Mouse (Mus musculus): Measurements from ENCODE around the gene Gm21985. TPM values are rescaled to one million over a fixed set of nuclear protein-coding genes. Genes with fewer than 3 reads are reported as not detected.

Gm21985 gene
- total RNA-seq (2021), result under 1 TPM in 1 of 2 experiments, not detected in 1; 0.51 TPM
- long read RNA-seq, experiment 1, result 0 reads
- long read RNA-seq, experiment 2, partial matches to known transcripts, result 0 of 4 reads
- long read RNA-seq, experiment 2, other reads (novel, unspliced or antisense), result 4 of 4 reads

DNA sequence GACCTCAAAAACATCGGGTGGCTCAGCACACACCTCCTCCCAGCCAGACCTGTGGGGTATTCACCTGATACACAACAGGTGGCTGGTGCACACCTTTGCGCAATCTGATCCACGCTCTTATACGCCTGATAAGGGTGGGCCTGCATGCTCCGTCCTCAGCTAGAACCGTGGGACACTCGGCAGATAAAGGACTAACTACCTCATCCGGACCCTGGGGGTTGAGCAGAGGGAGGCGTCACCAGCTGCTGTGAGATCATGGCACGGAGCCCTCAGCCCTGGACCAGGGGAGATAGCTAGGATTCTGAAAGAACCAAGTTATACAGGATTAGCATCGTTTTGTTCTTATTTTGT is at the start of gene Gm21985:
Gene Gm21985, plus strand, starts transcription at position 73 of the 351 bp plus-strand sequence.
- intact Hi-C loops (cut with DNase I), result loop anchor here (10.0 kb wide), 3 partner anchors 69 to 219 kb away; partner anchors contain the start of genes Chrm5 and Emc7
- peak; percentile 72 to 73 for DNase-seq

GRCm38 (mm10) chr2:112217614-112218013 is 48.5 kb upstream of the Gm21985 start:
- intact Hi-C loops (cut with DNase I), result no loop called here
- no peak for DNase-seq

GRCm38 (mm10) chr2:112220880-112221279 is 45.2 kb upstream of the Gm21985 start:
- intact Hi-C loops (cut with DNase I), result no loop called here
- no peak for DNase-seq

DNA sequence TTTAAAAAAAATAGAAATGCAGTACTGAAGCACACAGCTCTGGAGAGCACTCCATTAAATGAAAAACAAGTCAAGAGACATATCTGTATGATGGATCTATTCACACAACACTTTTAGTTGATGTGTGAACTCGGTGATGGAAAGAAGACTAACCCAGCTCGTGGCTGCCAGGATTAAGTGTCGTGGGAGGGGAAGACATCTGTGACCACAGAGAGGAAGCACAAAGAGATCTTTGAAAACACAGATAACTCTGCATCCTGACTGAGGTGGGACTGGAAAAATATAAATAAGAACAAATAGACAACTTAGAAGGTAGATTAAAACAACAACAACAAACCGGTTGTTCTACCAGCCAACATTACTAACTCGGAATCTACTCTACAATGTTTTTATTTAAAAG is 43.5 kb upstream of the Gm21985 start:
- intact Hi-C loops (cut with DNase I), result no loop called here
- no peak for DNase-seq

GRCm38 (mm10) chr2:112224356-112224755 is 41.8 kb upstream of the Gm21985 start:
- no peak for DNase-seq
- intact Hi-C loops (cut with DNase I), result no loop called here

DNA sequence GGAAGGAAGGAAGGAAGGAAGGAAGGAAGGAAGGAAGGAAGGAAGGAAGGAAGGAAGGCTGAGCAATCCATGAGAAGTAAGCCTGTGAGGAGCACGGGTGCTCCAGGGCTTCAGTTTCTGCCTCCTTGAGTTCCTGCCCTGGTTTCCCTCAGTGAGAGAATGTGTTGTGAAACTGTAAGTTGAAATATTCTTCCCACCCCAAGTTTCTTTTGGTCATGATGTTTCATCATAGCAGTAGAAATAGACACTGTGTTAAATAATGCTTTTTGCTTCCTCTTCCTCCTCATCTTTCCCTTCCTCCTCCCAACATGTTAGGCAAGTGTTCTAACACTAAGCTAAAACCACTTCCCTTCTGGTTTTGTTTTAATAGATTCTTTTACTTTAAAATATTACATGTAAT is 33.5 kb upstream of the Gm21985 start:
- no peak for DNase-seq
- intact Hi-C loops (cut with DNase I), result no loop called here

DNA sequence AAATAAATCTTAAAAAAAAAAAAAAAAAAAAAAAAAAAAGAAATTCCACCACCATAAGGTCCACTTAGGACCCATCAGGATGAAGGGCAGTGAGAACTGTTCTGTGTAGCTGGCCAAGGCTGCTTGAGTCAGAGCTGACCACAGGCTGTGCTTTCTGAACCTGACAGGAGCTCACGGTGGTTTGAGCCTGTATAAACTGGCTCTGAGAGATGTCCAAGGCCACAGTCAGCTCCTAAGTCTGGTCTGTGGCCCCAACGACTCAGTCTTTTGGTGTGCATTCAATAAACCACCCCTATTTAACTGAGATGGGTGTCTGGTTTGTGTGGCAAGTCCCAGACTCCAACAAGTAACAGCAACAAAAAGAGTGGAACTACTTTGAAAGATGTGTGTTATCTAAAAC is 29.5 kb upstream of the Gm21985 start:
- DNase-seq, result no peak

DNA sequence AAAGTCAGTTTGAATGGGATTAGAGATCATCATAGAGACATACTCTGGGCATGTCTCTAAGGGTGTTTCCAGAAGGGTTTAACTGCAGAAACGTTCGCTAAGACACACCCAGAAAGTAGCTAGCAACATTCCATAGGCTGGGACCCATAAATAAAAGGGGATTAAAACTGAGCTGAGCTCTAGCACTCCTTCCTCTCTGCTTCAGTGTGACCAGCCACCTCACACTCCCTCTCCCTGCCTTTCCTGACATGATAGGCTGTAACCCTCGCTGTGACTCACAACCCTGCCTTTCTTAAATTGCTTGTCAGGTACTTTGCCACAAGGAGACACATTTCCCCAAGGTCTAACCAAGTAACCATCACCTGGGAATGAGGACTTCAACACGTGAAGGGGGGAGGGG is 28.1 kb upstream of the Gm21985 start:
- no peak for DNase-seq
- intact Hi-C loops (cut with DNase I), result loop anchor here (2.0 kb wide), 1 partner anchor 25 kb away; no protein-coding TSS in a partner anchor

More for the DNA sequence above, 29.5 kb upstream of the Gm21985 start:
- intact Hi-C loops (cut with DNase I), result no loop called here

GRCm38 (mm10) chr2:112239212-112239934 is 26.7 kb upstream of the Gm21985 start, which contains the start of gene Lpcat4:
TSS of gene Lpcat4 (plus strand) at chr2:112239468.
- intact Hi-C loops (cut with DNase I), result loop anchor here (2.0 kb wide), 1 partner anchor 23 kb away; no protein-coding TSS in a partner anchor
- peak; percentile 91 to 94 for DNase-seq

DNA sequence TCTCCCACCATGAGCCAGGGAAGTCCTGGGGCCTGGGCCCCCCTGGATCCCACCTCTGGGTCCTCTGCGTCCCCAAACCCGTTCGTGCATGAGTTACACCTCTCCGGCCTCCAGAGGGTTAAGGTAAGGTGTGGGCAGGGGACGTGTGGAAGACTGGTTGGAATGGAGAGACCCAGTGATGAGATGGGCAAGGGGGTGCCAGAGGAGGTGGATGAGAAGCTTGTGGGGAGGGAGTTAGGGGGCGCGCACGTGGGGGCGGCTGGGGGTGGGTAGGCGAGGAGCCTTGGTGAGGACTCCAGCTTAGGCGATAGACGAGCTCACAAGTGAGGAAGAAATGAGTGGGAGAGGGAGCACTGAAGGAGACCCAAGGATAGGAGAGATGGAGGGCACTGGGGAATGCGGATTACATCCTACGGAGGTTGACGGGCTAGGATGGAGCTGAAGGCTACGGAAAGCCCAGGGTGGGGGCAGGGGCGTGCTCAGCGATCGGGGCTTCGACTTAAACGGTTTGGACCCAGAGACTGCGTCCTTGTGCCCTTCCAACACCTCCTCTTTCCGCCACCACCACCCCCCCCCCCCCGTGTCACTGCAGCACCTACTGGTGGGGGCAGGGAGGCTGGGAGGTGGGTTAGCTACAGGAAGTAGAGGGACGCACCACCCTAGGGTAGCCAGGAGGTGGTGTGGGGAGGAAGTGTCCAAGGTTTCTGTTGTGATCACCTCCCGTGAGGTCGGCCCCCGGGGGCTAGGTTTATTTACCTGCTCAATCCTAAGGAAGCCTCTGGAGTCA is 26.0 kb upstream of the Gm21985 start:
- DNase-seq, result peak in 1 of 2 experiments; percentile 14
- intact Hi-C loops (cut with DNase I), result loop anchor here (2.0 kb wide), 1 partner anchor 23 kb away; no protein-coding TSS in a partner anchor

DNA sequence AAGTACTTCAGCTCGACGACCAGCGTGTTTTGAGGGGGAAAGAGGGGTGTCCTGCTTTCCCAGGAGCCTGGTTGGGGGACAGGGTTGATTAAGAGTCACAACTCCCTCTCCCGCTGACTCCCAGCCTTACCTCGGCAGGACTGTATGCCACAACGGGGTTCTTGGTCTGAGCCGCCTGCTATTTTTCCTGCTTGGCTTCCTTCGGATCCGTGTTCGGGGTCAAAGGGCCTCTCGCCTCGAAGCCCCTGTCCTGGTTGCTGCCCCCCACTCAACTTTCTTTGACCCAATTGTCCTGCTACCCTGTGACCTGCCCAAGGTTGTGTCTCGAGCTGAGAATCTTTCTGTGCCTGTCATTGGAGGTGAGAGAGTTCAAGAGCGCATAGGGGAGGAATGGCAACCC is 24.3 kb upstream of the Gm21985 start:
- no peak for DNase-seq

GRCm38 (mm10) chr2:112245307-112245706 is 20.8 kb upstream of the Gm21985 start:
- no peak for DNase-seq
- intact Hi-C loops (cut with DNase I), result no loop called here

More for the DNA sequence above, 24.3 kb upstream of the Gm21985 start:
- intact Hi-C loops (cut with DNase I), result no loop called here

GRCm38 (mm10) chr2:112246193-112246592 is 19.9 kb upstream of the Gm21985 start:
- intact Hi-C loops (cut with DNase I), result no loop called here
- DNase-seq, result no peak

DNA sequence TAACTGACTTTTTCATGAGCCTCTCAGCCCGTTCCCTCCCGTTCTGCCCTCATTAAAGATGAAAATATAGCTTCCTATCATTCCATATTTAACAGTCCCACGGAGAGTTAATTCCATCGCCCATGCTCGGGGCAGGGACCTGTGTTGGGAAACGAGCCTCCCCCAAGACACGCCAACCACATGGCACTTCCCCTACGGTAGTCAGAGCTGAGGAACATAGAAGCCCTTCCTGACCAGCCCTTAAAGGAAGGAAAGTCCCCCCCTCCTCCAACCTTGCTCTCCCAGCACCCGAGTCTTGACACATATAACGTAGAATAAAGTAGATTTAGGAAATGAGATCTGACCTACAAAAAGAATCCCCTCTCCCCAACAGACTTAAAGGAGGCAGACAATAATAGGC is 18.8 kb upstream of the Gm21985 start:
- intact Hi-C loops (cut with DNase I), result no loop called here
- DNase-seq, result no peak

GRCm38 (mm10) chr2:112249780-112250453 is 16.2 kb upstream of the Gm21985 start:
- no peak for DNase-seq
- intact Hi-C loops (cut with DNase I), result no loop called here

DNA sequence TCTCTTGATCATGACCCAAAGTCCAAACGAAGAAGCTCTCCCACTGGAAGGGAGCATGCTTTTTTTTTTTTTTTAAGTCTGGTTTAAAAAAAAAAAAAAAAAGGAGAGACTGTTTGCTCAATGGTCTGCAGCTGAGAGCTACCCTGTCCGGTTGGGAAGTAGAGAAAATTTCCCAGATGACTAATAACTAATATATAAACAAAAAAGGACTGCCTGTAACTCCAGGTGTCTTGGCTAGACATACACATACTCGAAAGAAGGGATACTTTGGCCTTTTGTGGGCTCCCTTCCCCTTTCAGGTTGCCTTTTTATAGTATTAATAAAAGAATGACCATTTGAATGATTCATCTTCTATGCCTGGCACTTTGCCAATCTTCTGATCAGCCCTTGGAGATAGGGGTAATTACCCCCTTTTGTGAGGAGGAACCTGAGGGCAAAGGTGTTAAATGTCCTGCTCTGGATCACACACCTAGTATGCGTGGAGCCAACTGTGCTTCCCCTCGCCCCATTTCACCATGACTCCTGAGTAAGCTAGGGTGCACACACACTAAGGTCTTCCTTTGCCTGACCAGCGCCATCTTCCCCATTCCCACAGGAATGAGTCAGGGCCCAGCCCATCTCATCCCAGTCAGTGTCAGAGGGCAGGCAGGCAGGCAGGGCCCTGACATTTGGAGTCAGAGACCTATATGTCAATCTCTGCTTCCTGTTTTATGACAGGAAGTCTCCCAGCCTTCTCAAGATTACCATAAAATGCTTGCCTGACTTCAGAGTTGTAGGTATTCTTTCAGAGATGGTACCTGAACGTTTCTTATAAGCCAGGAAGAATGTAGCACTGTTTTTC is 11.2 kb upstream of the Gm21985 start:
- intact Hi-C loops (cut with DNase I), result no loop called here

DNA sequence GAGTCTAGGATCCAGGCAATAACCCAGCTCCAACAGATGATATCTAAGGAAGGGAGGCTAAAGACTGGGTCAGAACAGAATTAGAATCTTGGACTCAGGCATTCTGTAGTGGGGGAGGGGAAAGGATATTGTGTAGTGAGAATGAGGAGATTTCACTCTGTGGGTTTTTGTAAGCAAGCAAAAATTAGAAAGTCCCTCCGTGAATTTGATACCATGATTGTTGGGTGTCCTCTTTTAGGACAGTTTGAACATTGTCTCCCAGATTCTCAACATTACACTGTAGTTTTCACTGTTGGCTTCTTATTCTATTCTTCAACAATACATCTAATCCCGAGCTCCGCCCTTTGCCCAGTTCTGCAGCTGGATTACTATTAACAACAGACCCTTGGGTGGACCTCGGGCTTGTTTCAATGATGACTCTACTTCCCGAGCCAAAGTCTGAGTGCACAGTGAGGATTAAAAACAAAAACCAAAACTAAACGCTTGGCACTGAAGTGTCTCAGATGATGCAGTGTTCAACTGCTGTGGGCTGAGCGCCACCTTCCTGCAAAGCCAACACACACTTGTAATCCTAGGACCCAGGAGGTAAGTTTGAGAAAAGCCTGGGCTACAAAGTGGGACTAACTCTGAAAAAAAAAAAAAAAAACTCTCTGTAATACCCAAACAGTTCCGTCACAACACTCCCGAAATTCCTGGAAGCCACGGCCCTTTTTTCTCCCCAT is 6.7 kb upstream of the Gm21985 start, which contains the start of gene Nutm1:
Gene Nutm1, minus strand, starts transcription at position 51 of the 722 bp plus-strand sequence.
- intact Hi-C loops (cut with DNase I), result no loop called here
- peak in 1 of 2 experiments; percentile 14 for DNase-seq

More for the DNA sequence above, 11.2 kb upstream of the Gm21985 start:
- DNase-seq, result no peak

- peak; percentile 76 to 83 for DNase-seq
- intact Hi-C loops (cut with DNase I), result loop anchor here (2.0 to 10.0 kb wide), 5 partner anchors 23 to 223 kb away; partner anchors contain the start of genes Chrm5, Emc4, Emc7 and Lpcat4
Observed at GRCm38 (mm10) chr2:112261748-112262653, 4.1 kb upstream of the Gm21985 start, which contains the start of gene Nop10. TSS of gene Nop10 (plus strand) at chr2:112261926.

Data from heart, postnatal 14 days (tissue).